Mouse (Mus musculus) hindlimb bud, embryonic 11.5 days (tissue): ENCODE measurements around the gene Tnr.

Source experiments
- DNase-seq: peaks from one replicate; pipeline ENCODE4 v3.0.0-alpha.2; 2012; ENCODE audit warnings: low read depth, low spot score; ENCODE audit errors: extremely low spot score

Tnr gene

DNA sequence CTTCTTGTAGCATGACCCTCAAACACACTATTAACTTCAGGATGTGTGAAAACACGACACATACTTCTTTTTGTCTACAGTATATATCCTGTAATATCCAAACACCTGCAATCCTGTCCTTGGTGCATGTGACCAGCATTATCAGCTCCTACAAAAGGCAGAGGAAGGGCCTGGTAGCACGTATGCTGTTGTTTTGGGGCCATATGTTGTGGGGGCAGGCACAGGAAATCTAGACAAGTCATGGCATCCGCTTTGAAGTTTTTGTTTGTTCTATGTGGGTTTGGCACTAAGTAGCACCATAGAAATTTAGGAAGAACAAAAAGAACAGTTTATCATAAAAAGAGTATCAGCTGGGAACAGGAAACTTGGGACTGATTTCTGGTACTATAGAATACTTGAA, 105.5 kb downstream of the Tnr start:
- DNase-seq: no peak

- no peak for DNase-seq
Measured at GRCm38 (mm10) chr1:159629822-159630589, 106.4 kb downstream of the Tnr start.

- no peak for DNase-seq
Measured at GRCm38 (mm10) chr1:159632558-159632957, 109.0 kb downstream of the Tnr start.

- no peak for DNase-seq
Measured at GRCm38 (mm10) chr1:159639408-159639807, 115.8 kb downstream of the Tnr start.

GRCm38 (mm10) chr1:159645719-159646118, 122.2 kb downstream of the Tnr start:
- no peak for DNase-seq

DNA sequence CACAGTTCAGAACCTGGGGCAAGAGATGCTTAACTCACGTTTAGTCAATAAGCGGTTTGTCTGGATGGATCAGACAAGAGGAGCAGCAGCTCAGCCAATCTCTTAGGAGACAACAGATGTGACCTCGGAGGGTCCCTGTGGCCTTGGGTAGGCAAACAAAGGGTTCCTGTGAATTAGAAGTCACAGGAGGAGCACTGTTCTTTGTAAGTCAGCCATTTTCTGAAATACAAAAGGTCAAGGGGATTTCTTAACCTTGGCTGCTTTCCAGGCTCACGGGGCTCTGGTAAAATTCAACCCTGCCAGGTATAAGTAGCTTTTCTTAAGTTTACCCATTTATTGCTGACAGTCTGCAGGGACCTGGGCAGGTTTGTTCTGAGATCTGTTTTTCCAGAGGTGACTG, 126.9 kb downstream of the Tnr start:
- no peak for DNase-seq

DNA sequence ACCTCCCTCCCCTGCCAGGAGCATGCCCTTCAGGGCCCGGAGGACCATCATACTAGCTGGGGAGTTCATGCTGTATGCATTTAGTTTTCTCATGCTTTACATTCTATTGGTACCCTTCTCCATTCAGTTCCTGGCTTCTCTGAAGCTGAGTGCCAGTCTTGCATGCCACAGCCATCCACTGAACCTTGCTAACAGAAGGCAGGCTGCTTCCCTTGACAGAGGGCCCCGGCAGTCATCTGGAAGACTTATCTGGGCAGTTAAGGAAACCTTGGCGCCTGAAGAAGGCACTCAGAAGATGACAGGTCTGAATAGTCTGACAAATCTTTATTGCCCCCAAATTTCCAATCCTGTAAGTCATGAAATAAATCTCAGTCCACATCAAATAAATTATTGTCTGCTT, 131.7 kb downstream of the Tnr start:
- no peak for DNase-seq

DNA sequence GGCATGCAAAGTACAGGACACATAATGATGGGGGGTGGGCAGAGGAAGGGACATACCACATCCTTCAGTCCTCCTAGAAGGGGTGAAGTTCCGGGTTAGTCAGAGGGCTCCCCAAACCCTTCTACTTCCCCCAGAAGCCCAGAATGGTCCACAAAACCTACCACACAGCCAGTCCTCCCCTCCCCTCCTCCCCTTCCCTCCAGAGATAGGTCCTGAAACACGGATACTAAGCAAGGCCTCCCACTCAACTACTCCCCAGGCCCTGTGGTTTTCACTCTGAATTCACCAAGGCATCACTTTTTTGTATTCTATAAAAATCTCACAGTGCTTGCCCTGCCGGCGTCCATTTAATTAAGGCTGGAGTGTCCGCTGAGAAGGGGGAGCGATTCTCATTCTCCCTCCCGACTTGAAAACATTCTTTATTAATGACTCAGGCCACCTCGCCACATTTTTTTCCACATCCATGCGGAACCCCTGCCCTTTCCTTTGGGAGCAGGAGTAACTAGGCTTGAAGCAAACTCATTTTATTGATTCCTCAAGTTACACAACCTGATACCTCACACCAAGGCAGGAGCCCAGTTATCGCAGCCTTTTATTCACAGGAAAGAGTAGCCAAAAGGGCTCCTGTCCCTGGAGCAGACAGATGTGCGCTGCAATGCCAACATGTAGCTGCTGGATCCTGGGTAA, 134.4 kb downstream of the Tnr start:
- DNase-seq: peak; percentile 33

DNA sequence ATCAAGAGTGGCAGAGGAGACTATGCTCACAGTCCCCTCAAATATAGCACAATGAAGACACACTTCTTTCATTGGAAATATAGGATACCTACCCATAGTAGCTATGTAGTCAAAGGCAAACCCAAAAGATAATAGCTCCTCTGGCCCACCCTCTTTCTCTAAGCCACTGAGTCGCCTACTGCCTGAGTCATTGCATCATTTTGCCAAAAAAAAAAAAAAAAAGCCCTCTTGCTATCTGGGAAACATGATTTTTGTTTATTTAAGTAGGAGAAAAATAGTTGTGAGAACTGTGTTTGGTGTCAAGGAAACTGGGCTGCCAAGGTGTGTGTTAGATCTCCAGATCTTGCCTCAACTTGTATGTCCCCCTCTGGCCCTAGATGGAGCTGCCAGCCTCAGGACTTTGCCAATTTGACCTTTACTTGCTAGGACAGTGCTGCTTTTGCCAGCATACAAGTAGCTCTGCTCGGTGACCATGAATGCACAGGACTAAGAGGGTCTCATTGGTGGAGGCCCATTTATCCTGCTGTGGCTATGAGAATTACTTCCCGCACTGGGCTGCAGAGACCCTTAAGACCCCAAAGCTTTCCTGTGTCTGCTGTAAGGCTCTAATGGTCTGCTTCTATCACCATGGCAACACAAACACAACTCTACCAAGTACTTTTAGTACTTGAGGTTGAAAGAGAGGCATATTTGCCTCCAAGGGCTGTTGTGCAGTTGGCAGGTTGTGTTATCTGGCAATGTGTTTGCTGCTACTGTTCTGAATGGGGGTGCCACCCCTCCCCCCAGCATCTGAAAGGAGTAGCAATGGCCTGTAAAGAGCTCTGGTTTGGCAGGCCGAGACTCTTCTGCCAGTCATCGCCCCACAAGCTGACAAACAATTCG, 137.3 kb downstream of the Tnr start:
- DNase-seq: no peak

DNA sequence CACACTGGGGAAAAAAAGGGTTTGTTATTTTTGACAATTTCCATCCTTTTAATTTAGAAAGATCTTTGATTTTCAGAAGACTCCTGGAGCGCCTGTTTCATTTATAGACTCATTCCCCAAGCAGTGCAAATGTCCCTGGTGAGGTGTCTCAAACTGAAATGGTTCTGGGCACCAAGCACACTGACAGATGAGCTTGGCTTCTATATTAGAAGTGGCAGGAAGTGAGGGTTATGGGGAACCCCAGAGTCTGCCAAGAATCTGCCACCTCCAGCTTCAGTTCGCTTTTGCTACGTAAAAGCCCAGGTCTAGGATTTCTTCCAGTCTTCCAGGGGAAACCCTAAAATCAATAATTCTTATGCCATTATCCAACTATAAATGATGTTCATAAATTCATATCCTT, 140.9 kb downstream of the Tnr start:
- no peak for DNase-seq

GRCm38 (mm10) chr1:159664945-159665344, 141.4 kb downstream of the Tnr start:
- DNase-seq: no peak

GRCm38 (mm10) chr1:159670629-159671150, 147.1 kb downstream of the Tnr start:
- DNase-seq: no peak

DNA sequence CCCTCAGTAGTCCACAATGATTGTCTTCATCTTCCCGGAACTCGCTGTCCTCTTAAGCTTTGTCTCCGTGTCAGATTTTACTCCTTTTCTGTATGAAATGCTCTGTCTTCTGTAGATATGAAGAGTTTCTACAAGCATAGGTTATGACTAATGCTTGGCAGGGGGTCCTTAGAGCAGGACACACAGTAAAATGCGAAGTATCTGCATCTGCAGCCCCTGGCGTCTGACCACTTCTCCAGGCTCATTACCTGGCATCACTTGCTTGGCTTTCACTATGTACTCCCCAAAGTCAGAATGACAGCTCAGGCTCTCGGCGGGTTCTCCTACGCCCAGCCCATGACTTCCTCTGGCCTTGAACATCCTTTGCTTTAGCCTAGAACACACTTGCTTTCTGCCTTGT, 147.6 kb downstream of the Tnr start:
- no peak for DNase-seq

DNA sequence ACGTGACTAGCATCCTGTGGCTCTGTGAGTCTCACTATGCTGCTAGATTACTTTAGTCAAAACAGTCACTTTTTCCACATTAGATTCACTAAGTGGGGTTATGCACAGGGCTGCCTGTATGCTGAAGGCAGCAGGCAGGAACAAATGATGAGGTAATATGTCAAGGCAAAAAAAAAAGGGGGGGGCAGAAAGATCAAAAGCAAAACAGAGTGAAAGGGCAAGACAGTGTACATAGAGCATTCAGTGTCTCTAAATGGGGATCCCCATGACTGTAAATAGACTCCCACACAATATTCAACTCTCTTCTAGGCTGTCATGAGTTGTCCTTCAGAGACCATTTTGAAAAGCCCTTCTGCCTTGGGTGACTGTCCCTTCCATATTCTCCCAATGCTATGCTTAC, 150.7 kb downstream of the Tnr start:
- no peak for DNase-seq

DNA sequence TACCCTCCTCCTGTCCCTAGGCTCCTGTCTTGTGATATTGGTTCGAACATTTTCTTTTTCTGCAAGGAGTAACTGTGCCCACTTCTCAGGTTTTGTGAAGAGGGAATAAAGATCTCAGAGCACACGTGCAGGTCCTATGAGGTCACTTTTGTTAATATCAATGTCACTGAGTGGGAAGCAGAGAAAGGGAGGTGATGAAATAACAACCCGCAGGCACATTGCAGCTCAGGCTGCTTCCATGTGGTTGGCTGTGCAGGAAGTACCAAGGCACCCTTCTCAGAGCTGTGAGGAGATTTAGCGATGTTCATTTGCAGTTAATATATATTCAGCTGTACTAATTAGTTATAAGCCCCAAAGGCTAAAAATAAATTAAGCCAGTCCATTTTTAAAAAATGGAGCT, 151.9 kb downstream of the Tnr start:
- DNase-seq: no peak

- DNase-seq: no peak
Measured at GRCm38 (mm10) chr1:159678221-159678935, 154.8 kb downstream of the Tnr start.

DNA sequence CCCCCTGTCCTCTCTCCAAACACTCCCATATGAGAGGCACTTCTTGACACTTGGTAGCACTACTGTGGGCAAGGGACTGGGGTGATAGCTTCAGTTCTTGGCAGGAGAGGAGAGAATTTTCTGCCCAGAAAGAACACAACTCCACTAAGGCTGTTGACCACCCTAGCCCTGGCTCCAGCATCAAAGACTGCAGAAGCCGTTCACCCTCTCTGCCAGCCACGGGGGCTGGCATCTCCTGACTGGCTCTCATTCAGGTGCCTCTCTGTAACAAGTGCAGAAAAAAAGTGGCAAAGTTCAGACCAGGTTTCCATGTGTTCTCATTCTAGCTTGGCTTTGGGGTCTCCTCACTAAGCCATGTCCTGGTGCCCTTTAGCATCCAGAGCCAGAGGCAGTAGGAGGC, 157.7 kb downstream of the Tnr start:
- DNase-seq: no peak

GRCm38 (mm10) chr1:159686476-159687231, 163.1 kb downstream of the Tnr start:
- DNase-seq: peak; percentile 16

- no peak for DNase-seq
Measured at GRCm38 (mm10) chr1:159696717-159697116, 173.1 kb downstream of the Tnr start.

DNA sequence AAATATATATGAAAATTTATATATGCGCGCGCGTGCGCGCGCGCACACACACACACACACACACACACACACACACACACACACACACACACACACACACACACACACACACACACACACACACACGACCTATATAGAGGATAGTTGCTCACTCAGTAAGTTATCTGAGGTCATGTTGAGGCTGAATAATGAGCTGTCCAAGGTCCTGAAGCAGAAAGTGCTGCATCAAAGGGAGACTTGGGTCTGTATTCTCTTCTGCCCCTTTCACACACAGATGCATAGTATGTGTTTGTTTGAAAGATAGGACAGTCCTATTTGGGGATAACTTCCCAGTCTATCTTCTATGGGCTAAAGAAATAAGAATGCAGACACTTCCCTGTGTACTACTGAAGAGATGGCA, 178.5 kb downstream of the Tnr start:
- DNase-seq: peak; percentile 66
